Mouse (Mus musculus) liver, embryonic 16.5 days (tissue): Measurements from ENCODE around the gene Adcy5. TPM values are rescaled to one million over a fixed set of nuclear protein-coding genes. Genes with fewer than 3 reads are reported as not detected.

Experiments
- ATAC-seq: fragments of 200-750 bp; cut with Nextera tagmentation; 2 replicates; pipeline ENCODE4 v1.8.0; 2017; ENCODE audit warnings: low read depth, mild to moderate bottlenecking, moderate number of reproducible peaks, moderate library complexity
- H3K27ac ChIP-seq: fragments of 300-500 bp; sonication (generic); 2 replicates; pipeline ENCODE4 v1.5.1; 2014; ENCODE audit warnings: mild to moderate bottlenecking, low read length
- H3K27me3 ChIP-seq: fragments of 300-500 bp; sonication (generic); 2 replicates; pipeline ENCODE4 v1.6.1; 2014; ENCODE audit warnings: low read depth, low read length, mixed read lengths; ENCODE audit not compliant: control insufficient read depth, insufficient read depth
- H3K36me3 ChIP-seq: fragments of 300-500 bp; sonication (generic); 2 replicates; pipeline ENCODE4 v1.6.1; 2014; ENCODE audit warnings: mild to moderate bottlenecking; ENCODE audit not compliant: control insufficient read depth, insufficient read depth
- H3K4me1 ChIP-seq: fragments of 300-500 bp; sonication (generic); 2 replicates; pipeline ENCODE4 v1.6.1; 2014; ENCODE audit warnings: low read depth, low read length, mixed read lengths; ENCODE audit not compliant: control insufficient read depth
- H3K4me2 ChIP-seq: fragments of 300-500 bp; sonication (generic); 2 replicates; pipeline ENCODE4 v1.6.1; 2014; ENCODE audit warnings: low read depth, low read length, mixed read lengths
- H3K4me3 ChIP-seq: fragments of 300-500 bp; sonication (generic); 2 replicates; pipeline ENCODE4 v1.5.1; 2014; ENCODE audit warnings: low read depth, mild to moderate bottlenecking, low read length
- H3K9ac ChIP-seq: fragments of 300-500 bp; sonication (generic); 2 replicates; pipeline ENCODE4 v1.6.1; 2014; ENCODE audit warnings: low read depth, low read length
- H3K9me3 ChIP-seq: fragments of 300-500 bp; sonication (generic); replicated peaks from 2 replicates; pipeline ENCODE4 v1.6.1; 2016; ENCODE audit warnings: low read length; ENCODE audit not compliant: control insufficient read depth
- WGBS: fragments of 180-500 bp; shearing (Covaris S2); extraction: QIAGEN DNeasy Blood & Tissue Kit; methylation state at CpG from one replicate; pipeline ENCODE4 v1.1.7; 2014; ENCODE audit not compliant: insufficient replicate concordance; 5-methylcytosine and 5-hydroxymethylcytosine counted together
- polyA plus RNA-seq: library from polyadenylated mRNA; unstranded; fragments of >200 nt; fragmentation: Nextera tagmentation; extraction: Ambion mirVana; gene quantifications from 2 replicates; pipeline ENCODE4 v1.2.1, GENCODE M21; 2015

The Adcy5 gene
- polyA plus RNA-seq, 1 experiment from 2014 or later = 0.22 TPM

GRCm38 (mm10) chr16:35282456-35282855 is 127.8 kb downstream of the Adcy5 start:
- Histone ChIP-seq H3K4me1 (no peaks in the 10 kb centered on the region), H3K36me3 (no peaks in the 10 kb centered on the region), H3K27me3 (no peaks in the 10 kb centered on the region), H3K4me3 (no peak overlapping the region), H3K9ac (no peak overlapping the region), H3K4me2 (no peak overlapping the region), H3K27ac (no peak overlapping the region), H3K9me3 (no peaks in the 10 kb centered on the region)
- no peak for ATAC-seq
- WGBS = 63% methylated on average over 2 of the region's 2 CpGs

- WGBS = 57% methylated on average over 9 of the region's 9 CpGs
- Histone ChIP-seq H3K4me3 (no peak overlapping the region), H3K9me3 (no peaks in the 10 kb centered on the region), H3K4me2 (no peak overlapping the region), H3K36me3 (no peaks in the 10 kb centered on the region), H3K27me3 (no peaks in the 10 kb centered on the region), H3K27ac (no peak overlapping the region), H3K9ac (no peak overlapping the region), H3K4me1 (no peaks in the 10 kb centered on the region)
- no peak for ATAC-seq
Measured at GRCm38 (mm10) chr16:35285821-35286220, 131.1 kb downstream of the Adcy5 start.

GRCm38 (mm10) chr16:35287244-35287643 is 132.6 kb downstream of the Adcy5 start:
- 57% methylated on average over 5 of the region's 5 CpGs for WGBS
- no peak overlapping the region for H3K27ac ChIP-seq
- H3K9ac ChIP-seq = no peak overlapping the region
- H3K36me3 ChIP-seq = no peaks in the 10 kb centered on the region
- no peak overlapping the region for H3K4me3 ChIP-seq
- H3K9me3 ChIP-seq = no peaks in the 10 kb centered on the region
- no peaks in the 10 kb centered on the region for H3K4me1 ChIP-seq
- no peaks in the 10 kb centered on the region for H3K27me3 ChIP-seq
- no peak overlapping the region for H3K4me2 ChIP-seq
- ATAC-seq = no peak

- Histone ChIP-seq H3K4me3 (no peak overlapping the region), H3K36me3 (no peaks in the 10 kb centered on the region), H3K4me1 (no peaks in the 10 kb centered on the region), H3K4me2 (no peak overlapping the region), H3K9me3 (no peaks in the 10 kb centered on the region), H3K9ac (no peak overlapping the region), H3K27me3 (no peaks in the 10 kb centered on the region), H3K27ac (no peak overlapping the region)
- no peak for ATAC-seq
- 52% methylated on average over 5 of the region's 5 CpGs for WGBS
Measured at GRCm38 (mm10) chr16:35297786-35298185, 143.1 kb downstream of the Adcy5 start.

- Histone ChIP-seq H3K4me2 (no peak overlapping the region), H3K27me3 (no peaks in the 10 kb centered on the region), H3K36me3 (no peaks in the 10 kb centered on the region), H3K9ac (no peak overlapping the region), H3K9me3 (no peaks in the 10 kb centered on the region), H3K27ac (no peak overlapping the region), H3K4me1 (no peaks in the 10 kb centered on the region), H3K4me3 (no peak overlapping the region)
- ATAC-seq = no peak
- 65% methylated on average over 6 of the region's 6 CpGs for WGBS
Measured at GRCm38 (mm10) chr16:35300156-35300555, 145.5 kb downstream of the Adcy5 start.

- ATAC-seq = no peak
- WGBS = 39% methylated on average over 7 of the region's 7 CpGs
Measured at GRCm38 (mm10) chr16:35302441-35303280, 148.0 kb downstream of the Adcy5 start.

GRCm38 (mm10) chr16:35303721-35304120 is 149.0 kb downstream of the Adcy5 start:
- no peak overlapping the region for H3K9ac ChIP-seq
- H3K4me3 ChIP-seq = no peak overlapping the region
- H3K9me3 ChIP-seq = no peaks in the 10 kb centered on the region
- no peaks in the 10 kb centered on the region for H3K27me3 ChIP-seq
- WGBS = 68% methylated on average over 6 of the region's 6 CpGs
- H3K36me3 ChIP-seq = no peaks in the 10 kb centered on the region
- no peaks in the 10 kb centered on the region for H3K4me1 ChIP-seq
- H3K27ac ChIP-seq = no peak overlapping the region
- ATAC-seq = no peak
- H3K4me2 ChIP-seq = no peak overlapping the region

More at GRCm38 (mm10) chr16:35302441-35303280, 148.0 kb downstream of the Adcy5 start:
- no peaks in the 10 kb centered on the region for H3K9me3 ChIP-seq
- no peak overlapping the region for H3K4me3 ChIP-seq
- H3K36me3 ChIP-seq = no peaks in the 10 kb centered on the region
- H3K27ac ChIP-seq = no peak overlapping the region
- no peaks in the 10 kb centered on the region for H3K27me3 ChIP-seq
- no peak overlapping the region for H3K9ac ChIP-seq
- no peaks in the 10 kb centered on the region for H3K4me1 ChIP-seq
- no peak overlapping the region for H3K4me2 ChIP-seq

- Histone ChIP-seq H3K27me3 (no peaks in the 10 kb centered on the region), H3K36me3 (no peaks in the 10 kb centered on the region), H3K4me1 (no peaks in the 10 kb centered on the region), H3K4me3 (no peak overlapping the region), H3K4me2 (no peak overlapping the region), H3K9ac (no peak overlapping the region), H3K27ac (no peak overlapping the region), H3K9me3 (no peaks in the 10 kb centered on the region)
- no peak for ATAC-seq
- 57% methylated on average over 5 of the region's 5 CpGs for WGBS
Measured at GRCm38 (mm10) chr16:35304416-35304815, 149.7 kb downstream of the Adcy5 start.

- H3K9ac ChIP-seq = no peak overlapping the region
- H3K36me3 ChIP-seq = no peaks in the 10 kb centered on the region
- no peak overlapping the region for H3K4me3 ChIP-seq
- no peak for ATAC-seq
- no peaks in the 10 kb centered on the region for H3K4me1 ChIP-seq
- no peak overlapping the region for H3K4me2 ChIP-seq
- no peak overlapping the region for H3K27ac ChIP-seq
- 62% methylated on average over 7 of the region's 7 CpGs for WGBS
- no peaks in the 10 kb centered on the region for H3K27me3 ChIP-seq
- no peaks in the 10 kb centered on the region for H3K9me3 ChIP-seq
Measured at GRCm38 (mm10) chr16:35305226-35305625, 150.5 kb downstream of the Adcy5 start.
